Mouse (Mus musculus): ENCODE measurements around the gene Sec23a. TPM values are rescaled to one million over a fixed set of nuclear protein-coding genes. Genes with fewer than 3 reads are reported as not detected.

Sec23a gene
- polyA plus RNA-seq, 1 experiment from 2014 or later = 22.6 TPM

DNA sequence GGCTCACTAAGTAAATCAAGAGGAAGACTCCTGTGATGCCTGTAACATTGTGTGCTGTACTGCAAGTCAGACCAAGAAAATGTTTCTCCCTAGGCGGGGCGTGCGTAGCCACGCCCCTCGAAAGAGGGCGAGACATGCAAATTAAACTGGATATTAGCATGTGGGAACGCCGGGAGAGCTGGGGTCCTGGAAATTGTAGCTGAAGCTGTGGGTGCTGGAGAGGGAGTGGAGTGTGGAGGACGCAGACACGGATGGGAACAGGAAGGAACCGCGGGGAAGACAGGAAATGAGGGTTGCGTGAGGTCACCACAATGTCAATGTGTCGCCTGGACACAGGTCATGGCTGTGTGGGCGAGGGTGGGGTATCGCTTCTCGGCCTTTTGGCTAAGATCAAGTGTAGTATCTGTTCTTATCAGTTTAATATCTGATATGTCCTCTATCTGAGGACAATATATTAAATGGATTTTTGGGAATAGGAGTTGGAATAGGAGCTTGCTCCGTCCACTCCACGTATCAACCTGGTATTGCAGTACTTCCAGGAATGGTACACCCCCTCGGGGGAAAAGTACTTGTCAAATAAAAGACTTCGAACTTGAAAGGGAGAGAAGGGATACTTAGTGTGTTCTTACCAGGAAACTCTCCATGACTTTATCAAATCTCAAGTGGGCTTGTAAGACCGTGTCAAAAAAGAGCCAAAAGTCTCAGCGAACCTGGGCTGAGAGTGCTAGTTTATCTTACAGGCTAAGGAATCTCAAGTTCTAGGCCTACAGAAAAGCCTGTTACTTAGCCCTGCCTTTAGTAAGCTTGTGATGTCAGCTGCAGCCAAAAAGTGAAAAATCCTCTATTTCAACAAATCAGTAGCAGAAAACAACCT, 28.4 kb upstream of the Sec23a start:
- no peaks in the 10 kb centered on the region for H3K9me3 ChIP-seq (replicated peaks)
- peaks cover 20% of the 10 kb centered on the region for H3K4me1 ChIP-seq (replicated peaks)
- peak overlapping the region; percentile 91 for H3K27ac ChIP-seq
- peak overlapping the region; percentile 16; the same call in 1 of the 2 replicates for H3K4me3 ChIP-seq (replicated peaks)
- peak overlapping the region; percentile 48 for H3K4me2 ChIP-seq
- peaks cover 29% of the 10 kb centered on the region for H3K36me3 ChIP-seq
- WGBS (ENCODE audit: insufficient replicate concordance) = 2% methylated on average over 23 of the region's 23 CpGs
- no peaks in the 10 kb centered on the region for H3K27me3 ChIP-seq
- peak; percentile 74 for DNase-seq
- H3K9ac ChIP-seq = peak overlapping the region; percentile 59
- peak; percentile 91 for ATAC-seq (ENCODE audit: low read depth)

DNA sequence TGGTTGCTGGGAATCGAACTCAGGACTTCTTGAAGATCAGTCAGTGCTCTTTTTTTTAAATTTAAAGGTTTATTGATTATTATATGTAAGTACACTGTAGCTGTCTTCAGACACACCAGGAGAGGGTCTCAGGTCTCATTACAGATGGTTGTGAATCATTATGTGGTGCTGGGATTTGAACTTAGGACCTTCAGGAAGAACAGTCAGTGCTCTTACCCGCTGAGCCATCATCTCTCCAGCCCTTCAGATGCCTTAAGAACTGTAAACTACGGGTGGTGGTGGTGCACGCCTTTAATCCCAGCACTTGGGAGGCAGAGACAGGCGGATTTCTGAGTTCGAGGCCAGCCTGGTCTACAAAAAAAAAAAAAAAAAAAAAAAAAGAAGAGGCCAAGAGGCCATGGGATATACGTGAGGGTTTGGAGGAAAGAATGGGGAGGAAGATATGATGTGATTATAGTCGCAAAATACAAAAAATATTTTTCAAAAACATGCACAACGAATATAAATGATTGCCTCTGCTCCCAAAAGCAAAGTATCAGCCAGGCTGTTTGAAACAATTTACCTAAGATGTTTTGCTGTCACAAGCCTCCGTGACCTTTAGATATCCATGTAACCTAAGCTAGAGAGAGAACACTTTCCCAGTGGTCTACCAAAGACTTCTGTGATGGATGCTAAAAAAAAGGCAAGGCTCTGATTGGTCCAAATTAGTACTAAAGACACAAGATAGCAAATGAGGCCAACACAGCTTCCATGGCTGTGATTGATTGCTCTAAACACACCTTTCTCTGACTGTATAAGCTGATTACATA, 27.5 kb upstream of the Sec23a start:
- no peak for ATAC-seq (ENCODE audit: low read depth)
- no peak overlapping the region for H3K4me3 ChIP-seq (replicated peaks)
- WGBS (ENCODE audit: insufficient replicate concordance) = 53% methylated on average over 10 of the region's 10 CpGs

DNA sequence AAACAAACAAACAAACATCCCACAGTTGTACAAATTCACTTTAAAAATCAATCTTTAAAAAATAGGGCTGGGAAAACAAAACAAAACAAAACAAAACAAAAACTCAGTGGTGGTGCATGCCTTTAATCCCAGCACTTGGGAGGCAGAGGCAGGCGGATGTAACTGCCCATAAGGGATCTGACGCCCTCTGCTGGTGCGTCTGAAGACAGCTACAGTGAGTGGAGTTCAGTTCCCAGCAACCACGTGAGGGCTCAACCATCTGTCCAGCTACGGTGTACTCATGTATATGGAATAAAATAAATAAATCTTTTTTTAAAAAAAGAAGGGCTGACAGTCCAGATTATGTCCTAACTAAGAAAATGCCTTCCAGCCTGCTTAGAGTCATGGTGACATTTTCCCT, 20.3 kb upstream of the Sec23a start:
- no peaks in the 10 kb centered on the region for H3K9me3 ChIP-seq (replicated peaks)
- H3K9ac ChIP-seq = no peak overlapping the region
- H3K36me3 ChIP-seq = peaks cover 18% of the 10 kb centered on the region
- peak; percentile 62; the same call in 1 of the 2 replicates for ATAC-seq (ENCODE audit: low read depth)
- H3K4me1 ChIP-seq (replicated peaks) = no peaks in the 10 kb centered on the region
- H3K27ac ChIP-seq = no peak overlapping the region
- H3K27me3 ChIP-seq = no peaks in the 10 kb centered on the region
- WGBS (ENCODE audit: insufficient replicate concordance) = 30% methylated on average over 5 of the region's 5 CpGs
- H3K4me3 ChIP-seq (replicated peaks) = no peak overlapping the region
- no peak overlapping the region for H3K4me2 ChIP-seq
- DNase-seq = no peak

More for the DNA sequence above, 27.5 kb upstream of the Sec23a start:
- no peak for DNase-seq
- Histone ChIP-seq H3K9me3 (replicated peaks) (no peaks in the 10 kb centered on the region), H3K27ac (peak overlapping the region; percentile 91; the same call in 1 of the 2 replicates), H3K4me1 (replicated peaks) (peaks cover 20% of the 10 kb centered on the region), H3K9ac (no peak overlapping the region; the same call in 1 of the 2 replicates), H3K27me3 (no peaks in the 10 kb centered on the region), H3K4me2 (peak overlapping the region; percentile 48; the same call in 1 of the 2 replicates), H3K36me3 (peaks cover 20% of the 10 kb centered on the region)

DNA sequence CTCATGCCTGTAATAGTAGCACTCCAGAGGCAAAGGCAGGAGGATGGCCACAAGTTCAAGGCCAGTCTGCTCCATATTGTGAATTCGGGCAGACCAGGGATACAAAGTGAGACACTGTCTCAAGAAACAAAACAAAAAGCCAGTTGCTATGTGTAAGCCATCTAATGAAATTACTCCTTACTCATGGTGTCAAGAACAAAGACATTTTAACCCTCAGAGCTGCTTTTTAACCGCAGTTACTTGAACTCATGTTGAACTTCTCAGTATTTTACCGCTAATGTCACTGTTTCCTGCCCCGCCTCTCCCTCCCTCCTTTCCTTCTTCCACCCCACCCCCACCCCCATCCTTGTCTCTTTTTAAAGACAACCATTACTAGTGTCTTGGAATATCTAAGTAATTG, 9.5 kb upstream of the Sec23a start:
- DNase-seq = no peak
- no peaks in the 10 kb centered on the region for H3K4me1 ChIP-seq (replicated peaks)
- 67% methylated on average over 4 of the region's 4 CpGs for WGBS (ENCODE audit: insufficient replicate concordance)
- H3K36me3 ChIP-seq = peaks cover 80% of the 10 kb centered on the region
- H3K27me3 ChIP-seq = no peaks in the 10 kb centered on the region
- no peak overlapping the region for H3K4me3 ChIP-seq (replicated peaks)
- no peaks in the 10 kb centered on the region for H3K9me3 ChIP-seq (replicated peaks)
- no peak overlapping the region for H3K9ac ChIP-seq
- H3K4me2 ChIP-seq = no peak overlapping the region
- ATAC-seq (ENCODE audit: low read depth) = no peak
- H3K27ac ChIP-seq = no peak overlapping the region

DNA sequence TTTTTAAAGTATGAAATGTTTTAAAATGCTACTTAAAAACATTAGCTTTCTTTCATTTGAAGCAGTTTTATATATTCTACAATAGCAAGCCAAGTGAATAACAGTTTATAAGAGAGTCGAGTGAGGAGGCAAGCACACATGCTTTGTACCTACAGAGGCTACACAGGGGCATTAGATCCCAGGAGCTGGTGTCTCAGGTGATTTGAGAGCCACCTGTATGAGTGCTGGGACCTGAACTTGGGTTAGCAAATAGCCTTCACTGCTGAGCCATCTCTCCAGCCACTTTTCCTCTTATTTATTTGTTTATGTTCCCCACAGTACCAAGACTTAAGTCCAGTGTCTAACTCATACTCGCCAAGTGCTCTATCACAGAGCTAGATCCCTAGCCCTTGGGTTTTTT, 8.1 kb upstream of the Sec23a start:
- H3K27ac ChIP-seq = no peak overlapping the region
- H3K27me3 ChIP-seq = no peaks in the 10 kb centered on the region
- 0 out of 2 replicates have a peak, but pooled peaks cover under 1% of the 10 kb centered on the region for H3K4me1 ChIP-seq (replicated peaks)
- ATAC-seq (ENCODE audit: low read depth) = no peak
- H3K9ac ChIP-seq = no peak overlapping the region
- no peaks in the 10 kb centered on the region for H3K9me3 ChIP-seq (replicated peaks)
- H3K36me3 ChIP-seq = peaks cover 76% of the 10 kb centered on the region
- 82% methylated on average over 2 of the region's 2 CpGs for WGBS (ENCODE audit: insufficient replicate concordance)
- no peak overlapping the region for H3K4me2 ChIP-seq
- H3K4me3 ChIP-seq (replicated peaks) = no peak overlapping the region
- no peak for DNase-seq

DNA sequence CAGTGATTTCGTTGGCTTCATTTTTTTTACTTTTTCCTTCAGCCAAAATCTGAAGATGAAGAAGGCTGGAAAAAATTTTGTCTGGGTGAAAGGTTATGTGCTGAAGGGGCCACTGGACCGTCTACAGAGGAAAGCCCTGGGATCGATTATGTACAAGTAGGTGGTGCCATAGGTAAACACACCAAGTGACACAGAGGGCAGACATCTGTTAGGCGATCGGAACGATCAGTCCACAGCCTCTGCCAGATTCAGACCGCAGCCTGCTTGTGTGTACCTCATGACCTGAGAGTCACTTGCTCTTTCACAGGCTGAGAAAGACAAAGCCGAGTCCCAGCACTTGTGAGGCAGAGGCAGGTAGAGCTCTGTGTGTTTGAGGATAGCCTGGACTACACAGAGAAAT, 6.2 kb upstream of the Sec23a start:
- 0 out of 2 replicates have a peak, but pooled peaks have one; percentile 3 for ATAC-seq (ENCODE audit: low read depth)
- DNase-seq = no peak
- Histone ChIP-seq H3K36me3 (peaks cover 66% of the 10 kb centered on the region), H3K4me2 (no peak overlapping the region), H3K9ac (no peak overlapping the region), H3K4me1 (replicated peaks) (peaks cover 11% of the 10 kb centered on the region), H3K27me3 (no peaks in the 10 kb centered on the region), H3K9me3 (replicated peaks) (no peaks in the 10 kb centered on the region), H3K27ac (peak overlapping the region; percentile 9; the same call in 1 of the 2 replicates), H3K4me3 (replicated peaks) (no peak overlapping the region)
- WGBS (ENCODE audit: insufficient replicate concordance) = 84% methylated on average over 8 of the region's 8 CpGs

DNA sequence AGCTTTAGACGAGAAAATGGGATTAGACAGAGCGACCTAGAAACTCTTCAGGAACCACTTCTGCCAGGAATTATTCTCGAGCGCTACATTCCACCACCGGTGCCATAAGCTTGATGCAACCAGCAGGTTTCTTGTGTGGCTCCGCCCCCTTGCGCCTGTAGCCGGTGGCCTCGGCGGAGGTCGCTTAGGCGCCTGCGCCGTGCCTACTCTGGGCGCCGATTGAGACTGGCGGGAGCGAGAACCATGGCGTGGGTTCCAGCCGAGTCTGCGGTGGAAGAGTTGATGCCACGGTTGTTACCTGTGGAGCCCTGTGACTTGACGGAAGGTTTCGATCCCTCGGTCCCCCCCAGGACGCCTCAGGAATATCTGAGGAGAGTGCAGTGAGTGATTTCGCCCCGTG, 1.4 kb upstream of the Sec23a start, which contains the start of gene Gemin2:
Gene Gemin2, plus strand, starts transcription at position 160 of the 400 bp plus-strand sequence.
- H3K36me3 ChIP-seq = peaks cover 29% of the 10 kb centered on the region
- no peaks in the 10 kb centered on the region for H3K9me3 ChIP-seq (replicated peaks)
- H3K27ac ChIP-seq = peak within 1 kb of the TSS; percentile 90
- ATAC-seq (ENCODE audit: low read depth) (peak; percentile 73), DNase-seq (peak; percentile 92)
- H3K9ac ChIP-seq = peak within 1 kb of the TSS; percentile 84
- H3K4me1 ChIP-seq (replicated peaks) = peaks cover 33% of the 10 kb centered on the region
- H3K4me3 ChIP-seq (replicated peaks) = peak within 1 kb of the TSS; percentile 75
- WGBS (ENCODE audit: insufficient replicate concordance) = under 1% methylated on average over 28 of the region's 28 CpGs
- peak within 1 kb of the TSS; percentile 79 for H3K4me2 ChIP-seq
- H3K27me3 ChIP-seq = no peaks in the 10 kb centered on the region

DNA sequence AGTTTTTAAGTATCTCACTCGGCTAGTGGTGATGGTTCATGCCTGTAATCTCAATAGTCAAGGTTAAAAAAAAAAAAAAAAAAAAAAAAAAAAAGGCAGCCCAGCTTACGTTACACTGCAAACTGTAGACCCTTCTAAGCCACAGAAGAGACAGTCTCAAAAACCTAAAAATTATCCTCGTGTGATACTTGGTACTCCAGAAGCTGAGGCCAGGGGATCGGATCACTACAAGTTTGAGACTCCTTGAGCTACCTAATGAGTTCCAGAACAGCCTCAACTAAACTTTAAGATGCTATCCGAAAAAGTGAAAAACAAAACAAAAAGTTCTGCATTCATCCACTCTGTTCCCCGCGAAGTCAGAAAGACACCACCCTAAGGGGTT, 884 bp upstream of the Sec23a start:
- ATAC-seq (ENCODE audit: low read depth) = no peak
- Histone ChIP-seq H3K9ac (peak overlapping the region; percentile 84), H3K4me2 (peak overlapping the region; percentile 79), H3K4me1 (replicated peaks) (peaks cover 33% of the 10 kb centered on the region), H3K27ac (peak overlapping the region; percentile 90), H3K36me3 (peaks cover 23% of the 10 kb centered on the region), H3K9me3 (replicated peaks) (no peaks in the 10 kb centered on the region), H3K27me3 (no peaks in the 10 kb centered on the region), H3K4me3 (replicated peaks) (peak overlapping the region; percentile 75)
- DNase-seq = no peak
- 3% methylated on average over 7 of the region's 7 CpGs for WGBS (ENCODE audit: insufficient replicate concordance)

DNA sequence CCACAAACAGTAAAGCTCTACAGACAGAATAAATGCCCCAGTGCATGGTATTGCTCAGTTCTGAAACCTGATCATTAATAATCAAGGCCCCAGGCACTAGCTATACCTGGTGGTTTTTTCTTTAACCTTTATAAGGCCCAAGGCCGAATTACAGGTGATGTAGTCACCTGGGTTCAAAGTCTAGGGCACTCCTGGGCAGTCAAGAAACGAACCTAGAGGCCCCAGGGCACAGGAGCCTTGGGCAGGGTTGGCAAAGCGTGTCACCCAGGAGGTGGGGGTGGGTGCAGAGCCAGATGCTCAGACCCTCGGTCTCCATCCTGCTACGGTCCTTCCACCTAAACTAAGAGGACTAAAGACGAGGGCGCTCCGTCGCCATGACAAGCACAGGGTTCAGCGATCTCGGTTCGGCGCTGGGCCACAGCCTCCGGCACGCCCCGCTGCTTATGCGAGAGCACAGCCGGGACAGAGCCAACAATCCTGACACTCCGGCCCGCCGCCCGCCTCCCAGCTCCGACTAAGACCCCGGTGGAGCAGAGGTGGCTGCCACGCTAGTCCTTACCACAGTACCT, 458 bp downstream of the Sec23a start:
- H3K27ac ChIP-seq = peak overlapping the region; percentile 94
- WGBS (ENCODE audit: insufficient replicate concordance) = 1% methylated on average over 25 of the region's 25 CpGs
- DNase-seq (no peak), ATAC-seq (ENCODE audit: low read depth) (peak; percentile 66)
- H3K4me3 ChIP-seq (replicated peaks) = peak overlapping the region; percentile 81
- peak overlapping the region; percentile 93 for H3K4me2 ChIP-seq
- no peaks in the 10 kb centered on the region for H3K27me3 ChIP-seq
- H3K36me3 ChIP-seq = peaks cover 20% of the 10 kb centered on the region
- H3K9me3 ChIP-seq (replicated peaks) = no peaks in the 10 kb centered on the region
- H3K9ac ChIP-seq = peak overlapping the region; percentile 87
- H3K4me1 ChIP-seq (replicated peaks) = peaks cover 33% of the 10 kb centered on the region

DNA sequence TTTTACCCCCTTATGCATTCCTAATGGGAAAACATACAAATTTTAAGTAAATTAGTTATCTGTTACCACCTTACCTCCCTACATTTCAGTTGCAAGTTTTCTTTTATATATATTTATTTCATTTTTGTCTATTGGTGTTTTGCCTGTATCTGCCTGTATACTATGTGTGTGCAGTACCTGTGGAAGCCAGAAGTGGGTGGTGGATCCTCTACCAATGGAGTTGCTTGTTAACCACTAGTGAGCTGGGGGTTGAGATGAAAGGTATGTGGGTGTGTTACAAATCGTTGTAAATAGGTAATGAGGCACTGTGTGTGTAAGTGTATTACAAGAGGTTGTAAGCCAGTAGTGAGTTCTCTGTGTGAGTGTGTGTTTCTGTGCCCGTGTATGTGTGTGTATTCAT, 1.3 kb downstream of the Sec23a start:
- WGBS (ENCODE audit: insufficient replicate concordance) = 67% methylated on average over 2 of the region's 2 CpGs
- peaks cover 33% of the 10 kb centered on the region for H3K4me1 ChIP-seq (replicated peaks)
- H3K9me3 ChIP-seq (replicated peaks) = no peaks in the 10 kb centered on the region
- DNase-seq (no peak), ATAC-seq (ENCODE audit: low read depth) (no peak)
- peak overlapping the region; percentile 94 for H3K27ac ChIP-seq
- H3K4me3 ChIP-seq (replicated peaks) = peak overlapping the region; percentile 81
- peak overlapping the region; percentile 93 for H3K4me2 ChIP-seq
- H3K27me3 ChIP-seq = no peaks in the 10 kb centered on the region
- H3K9ac ChIP-seq = peak overlapping the region; percentile 87
- H3K36me3 ChIP-seq = peaks cover 20% of the 10 kb centered on the region

DNA sequence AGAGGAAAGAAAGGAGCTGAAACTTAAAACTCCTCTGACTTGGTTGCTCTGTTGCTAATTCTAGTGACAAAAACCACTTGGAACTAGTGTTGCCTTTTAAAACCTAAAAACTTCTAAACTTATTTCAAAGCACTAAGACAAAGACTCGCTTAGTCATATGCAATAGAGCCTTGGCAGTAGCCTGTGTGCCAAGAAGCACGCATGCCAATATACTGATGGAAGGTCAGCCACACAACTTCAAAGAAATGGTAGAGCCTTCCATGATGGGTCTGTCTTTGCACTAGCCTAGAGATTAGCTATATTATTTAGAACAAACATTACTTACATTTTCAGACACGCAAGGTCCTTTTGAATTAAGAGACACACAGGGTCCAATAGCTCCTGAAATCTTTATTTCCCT, 26.1 kb downstream of the Sec23a start:
- 84% methylated on average over 3 of the region's 3 CpGs for WGBS (ENCODE audit: insufficient replicate concordance)
- Histone ChIP-seq H3K4me2 (no peak overlapping the region), H3K4me3 (replicated peaks) (no peak overlapping the region), H3K36me3 (peaks cover 27% of the 10 kb centered on the region), H3K4me1 (replicated peaks) (peaks cover 12% of the 10 kb centered on the region), H3K27me3 (no peaks in the 10 kb centered on the region), H3K9me3 (replicated peaks) (no peaks in the 10 kb centered on the region), H3K9ac (no peak overlapping the region), H3K27ac (no peak overlapping the region)
- no peak for ATAC-seq (ENCODE audit: low read depth)
- no peak for DNase-seq

All from liver, embryonic 13.5 days (tissue).